Mouse (Mus musculus) myocyte (in vitro differentiated cells): Measurements from ENCODE around the gene Rfx1.

Experiments used
- CEBPB ChIP-seq: IDR thresholded peaks from 2 replicates; pipeline ENCODE4 v1.6.1; 2011; ENCODE audit warnings: mild to moderate bottlenecking, moderate library complexity; ENCODE audit not compliant: poor library complexity, insufficient read depth, severe bottlenecking
- E2F4 ChIP-seq: IDR thresholded peaks from one replicate; pipeline ENCODE4 v1.6.1; 2011; ENCODE audit warnings: mild to moderate bottlenecking, control low read depth, moderate library complexity; ENCODE audit not compliant: insufficient read depth
- MYOD1 ChIP-seq, 3 experiments: IDR thresholded peaks; one replicate each; pipeline ENCODE4 v1.6.1; 2011; ENCODE audit warnings: control low read depth in 2 of 3, low read depth in 2 of 3, mild to moderate bottlenecking in 2 of 3, moderate library complexity in 1 of 3; ENCODE audit not compliant: insufficient read length in 2 of 3, control insufficient read depth in 1 of 3
- MYOG ChIP-seq, 3 experiments: IDR thresholded peaks; one replicate each; pipeline ENCODE4 v1.6.1; 2011; ENCODE audit warnings: control low read depth in 2 of 3, low read depth in 2 of 3, mild to moderate bottlenecking in 2 of 3; ENCODE audit not compliant: insufficient read length in 2 of 3, control insufficient read depth in 1 of 3, insufficient read depth in 1 of 3
- POLR2A ChIP-seq: IDR thresholded peaks from one replicate; pipeline ENCODE4 v1.6.1; 2011; ENCODE audit warnings: low read depth, mild to moderate bottlenecking, control low read depth, moderate library complexity; ENCODE audit not compliant: insufficient read length
- POLR2AphosphoS2 ChIP-seq: IDR thresholded peaks from one replicate; pipeline ENCODE4 v1.6.1; 2011; ENCODE audit warnings: low read depth, control low read depth; ENCODE audit not compliant: insufficient read length
- REST ChIP-seq: IDR thresholded peaks from one replicate; pipeline ENCODE4 v1.6.1; 2011; ENCODE audit warnings: mild to moderate bottlenecking, control low read depth, moderate library complexity; ENCODE audit not compliant: insufficient read depth, insufficient read length
- TCF12 ChIP-seq: IDR thresholded peaks from one replicate; pipeline ENCODE4 v1.6.1; 2011; ENCODE audit warnings: mild to moderate bottlenecking, control low read depth; ENCODE audit not compliant: poor library complexity, insufficient read depth, severe bottlenecking
- TCF3 ChIP-seq: IDR thresholded peaks from one replicate; pipeline ENCODE4 v1.6.1; 2011; ENCODE audit warnings: low read depth, control low read depth; ENCODE audit not compliant: insufficient read length
- USF1 ChIP-seq: IDR thresholded peaks from one replicate; pipeline ENCODE4 v1.6.1; 2011; ENCODE audit warnings: low read depth, mild to moderate bottlenecking, control low read depth, moderate library complexity

- no peak for TF ChIP-seq POLR2A
- no peak for TF ChIP-seq CEBPB
- TF ChIP-seq USF1: no peak
- TF ChIP-seq MYOD1 (IDR thresholded peaks at IDR 0.05; ENCODE audit: control insufficient read depth in 1 of 3, insufficient read length in 2 of 3, low read depth in 2 of 3): no peak
- TF ChIP-seq TCF3: no peak
- TF ChIP-seq POLR2AphosphoS2: no peak
- no peak for TF ChIP-seq TCF12
- no peak for TF ChIP-seq MYOG (IDR thresholded peaks at IDR 0.05; ENCODE audit: control insufficient read depth in 1 of 3, insufficient read depth in 1 of 3, insufficient read length in 2 of 3, low read depth in 2 of 3)
- TF ChIP-seq E2F4: no peak
- TF ChIP-seq REST: no peak
Measured at GRCm38 (mm10) chr8:84044900-84045299, 21.7 kb upstream of the Rfx1 start, which contains the start of gene Rln3.
